Mouse (Mus musculus): ENCODE data around the gene Scrt2. TPM values are rescaled to one million over a fixed set of nuclear protein-coding genes. Genes with fewer than 3 reads are reported as not detected.
A peak's percentile ranks its signal among the peaks of the same experiment; 100 is the strongest.

The Scrt2 gene
- total RNA-seq, 2 experiments from 2014 or later = 7.8 to 8.5 TPM

DNA sequence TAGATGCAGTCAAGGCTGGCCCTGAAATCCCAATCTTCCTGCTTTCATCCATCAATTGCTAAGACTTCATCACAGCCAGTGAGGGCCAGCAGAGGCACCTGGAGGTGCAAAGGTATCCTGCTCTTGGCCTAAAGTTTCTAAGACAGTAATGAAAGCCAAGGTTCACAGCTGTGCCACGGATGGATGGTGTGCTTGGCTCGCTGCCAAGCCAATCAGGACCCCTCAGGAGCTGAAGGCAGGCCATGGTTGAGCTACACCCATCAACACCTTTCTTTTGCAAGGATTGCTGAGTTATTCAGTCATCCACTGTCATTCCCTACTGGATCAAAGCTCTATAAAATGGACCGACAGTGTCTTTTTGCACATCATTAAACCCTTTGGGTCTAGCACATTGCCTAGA, 18.2 kb downstream of the Scrt2 start:
- no peak for DNase-seq (ENCODE audit: extremely low spot score in 1 of 2, low spot score in 2 of 2)
- intact Hi-C loops (cut with DNase I) = loop anchor here (10.0 kb wide), 1 partner anchor 265 kb away; no protein-coding TSS in a partner anchor

DNA sequence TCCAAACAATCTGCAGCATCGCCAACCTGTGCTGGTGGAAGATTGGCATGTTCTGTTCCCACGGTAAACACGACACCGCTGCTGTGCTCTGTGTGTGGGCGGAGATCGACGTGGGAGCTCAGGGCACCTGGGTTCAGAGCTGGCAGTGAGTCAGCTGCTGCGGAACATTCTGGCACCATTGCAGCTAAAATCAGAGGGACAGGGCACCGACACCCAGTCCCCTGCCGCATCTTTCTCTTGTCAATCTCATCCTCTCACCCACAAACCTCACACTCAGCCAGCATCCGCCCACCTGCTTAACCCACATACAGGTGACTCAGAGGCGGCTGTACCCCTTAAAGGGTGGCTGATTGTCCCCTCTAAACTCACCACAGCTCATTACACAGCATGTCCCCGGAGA, 20.4 kb downstream of the Scrt2 start:
- intact Hi-C loops (cut with DNase I) = no loop called here
- no peak for DNase-seq (ENCODE audit: extremely low spot score in 1 of 2, low spot score in 2 of 2)

DNA sequence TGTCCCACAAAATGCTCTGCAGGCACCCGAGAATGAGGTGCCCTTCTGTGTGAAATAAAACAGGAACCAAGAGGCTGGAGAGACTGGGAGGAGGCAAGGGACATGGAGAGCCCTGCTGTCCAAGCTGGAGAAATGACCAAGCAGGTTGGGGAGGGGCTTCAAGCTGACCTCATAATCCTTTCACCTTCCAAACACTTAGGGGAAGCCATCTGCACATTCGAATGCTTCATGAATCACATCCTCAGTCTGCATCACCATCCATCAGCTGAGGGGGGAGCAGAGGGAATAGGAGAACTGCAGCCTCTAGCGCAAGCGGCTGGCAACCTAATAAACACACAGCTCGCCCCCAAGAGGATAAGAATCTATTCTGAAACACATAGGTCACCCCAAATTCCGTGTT, 21.0 kb downstream of the Scrt2 start:
- DNase-seq (ENCODE audit: extremely low spot score in 1 of 2, low spot score in 2 of 2) = no peak
- intact Hi-C loops (cut with DNase I) = no loop called here

DNA sequence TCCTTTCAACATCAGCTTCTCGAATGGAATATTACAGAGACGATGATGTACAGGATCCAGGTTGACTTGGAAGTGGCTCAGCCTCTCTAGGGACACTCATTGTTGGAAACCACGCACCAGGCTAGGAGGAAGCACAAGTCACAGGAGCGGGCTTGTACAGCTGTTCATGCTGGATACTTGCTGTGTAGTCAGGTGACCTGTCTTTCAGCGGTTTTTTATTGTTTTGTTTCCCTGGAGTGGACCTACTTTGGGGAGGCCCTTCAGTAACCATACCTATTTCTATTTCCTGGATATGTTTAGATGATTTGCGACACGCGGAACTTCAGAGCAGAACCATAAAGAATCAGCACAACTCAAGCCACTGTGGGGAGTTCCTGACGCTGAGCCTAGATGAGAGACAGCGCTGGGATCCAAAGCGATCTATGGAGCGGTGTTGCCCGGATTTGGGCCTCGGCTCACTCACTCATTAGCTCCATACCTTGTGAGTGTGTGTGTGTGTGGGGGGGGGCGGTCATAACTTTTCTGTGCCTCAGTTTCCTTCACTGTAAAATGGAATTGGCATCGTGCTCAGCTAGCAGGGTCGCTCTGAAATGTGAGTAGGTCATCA, 23.5 kb downstream of the Scrt2 start:
- no peak for DNase-seq (ENCODE audit: extremely low spot score in 1 of 2, low spot score in 2 of 2)
- intact Hi-C loops (cut with DNase I) = no loop called here

DNA sequence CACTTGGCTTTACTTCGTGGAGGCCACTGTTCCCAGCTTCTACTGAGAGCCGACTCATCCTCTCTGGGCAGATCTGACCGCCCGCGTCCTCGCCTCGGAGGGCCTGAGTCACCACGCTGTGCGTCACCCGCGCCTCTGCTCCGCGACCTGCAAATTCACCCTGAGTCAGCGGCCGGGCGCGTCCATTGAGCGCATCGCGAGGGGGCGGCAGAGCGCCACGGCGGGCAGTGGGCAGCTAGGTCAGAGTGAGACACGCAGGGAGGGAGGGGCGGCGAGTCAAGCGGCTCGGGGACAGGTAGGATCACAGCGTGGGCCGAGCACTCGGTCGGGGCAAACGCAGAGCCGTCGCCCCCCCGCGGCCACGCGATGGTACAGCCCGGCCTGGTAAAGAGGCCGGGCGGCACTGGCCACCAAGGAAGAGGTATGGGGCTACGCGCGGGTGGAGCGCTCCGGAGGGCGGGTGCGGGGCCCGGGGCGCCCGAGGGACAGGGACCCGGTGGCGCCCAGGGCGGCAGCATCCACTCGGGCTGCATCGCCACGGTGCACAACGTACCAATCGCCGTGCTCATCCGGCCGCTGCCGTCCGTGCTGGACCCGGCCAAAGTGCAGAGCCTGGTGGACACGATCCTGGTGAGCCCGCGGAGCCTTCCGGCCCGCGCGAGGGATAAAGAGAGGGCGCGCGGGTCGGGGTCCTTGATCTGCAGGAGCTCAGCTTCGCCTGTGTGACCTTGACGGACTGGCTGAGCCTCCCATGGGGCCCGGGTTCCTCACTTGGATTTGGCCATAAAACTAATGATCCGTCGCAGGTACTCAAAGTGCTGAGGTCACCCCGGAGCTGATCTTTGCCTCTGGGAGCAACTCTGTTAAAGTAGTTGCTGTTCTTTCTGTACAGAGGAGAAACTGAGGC, 24.2 kb downstream of the Scrt2 start, which contains the start of gene Srxn1:
Gene Srxn1 (plus strand): TSS at position 199 of the 907 bp plus-strand sequence.
- peak in 1 of 2 experiments; percentile 91 for DNase-seq (ENCODE audit: extremely low spot score in 1 of 2, low spot score in 2 of 2)

DNA sequence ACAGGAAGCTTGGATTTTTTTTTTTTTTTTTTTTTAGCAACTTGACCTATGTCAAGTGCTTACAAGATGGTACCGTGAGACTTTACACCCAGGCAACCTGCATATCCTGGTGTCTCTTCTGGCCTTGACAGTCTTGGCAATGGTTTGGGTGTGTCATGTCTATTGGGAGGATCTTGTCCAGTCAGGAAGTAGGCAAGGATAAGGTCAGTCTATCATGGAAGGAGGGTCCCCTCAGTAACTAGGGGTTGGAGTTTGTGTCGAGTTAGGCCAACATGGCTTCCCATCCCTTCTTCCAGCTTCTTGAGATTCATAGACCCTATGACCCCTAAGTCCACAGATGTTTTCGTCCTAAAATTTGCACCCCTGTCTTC, 24.9 kb downstream of the Scrt2 start:
- no peak for DNase-seq (ENCODE audit: extremely low spot score in 1 of 2, low spot score in 2 of 2)
- intact Hi-C loops (cut with DNase I) = no loop called here

More for the DNA sequence above, 24.2 kb downstream of the Scrt2 start, which contains the start of gene Srxn1:
- intact Hi-C loops (cut with DNase I) = no loop called here

DNA sequence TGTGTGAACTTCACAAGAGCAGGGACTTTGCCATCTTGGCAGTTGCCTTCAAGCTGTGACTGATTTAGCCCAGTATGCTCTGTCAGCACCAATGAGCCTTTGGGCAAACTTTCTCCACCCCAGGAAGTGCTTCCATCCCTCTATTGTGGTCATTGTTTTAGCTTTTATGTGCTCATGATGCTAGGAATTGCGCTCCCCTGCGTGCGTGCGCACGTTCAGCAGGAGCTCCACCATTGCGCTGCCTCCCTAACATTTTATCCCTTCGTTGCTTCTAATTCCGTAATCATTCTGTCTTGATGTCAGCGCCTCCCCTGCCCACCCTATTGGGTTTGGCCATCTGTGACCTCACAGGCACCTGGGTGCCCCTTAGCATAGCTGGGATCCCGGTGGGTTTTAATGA, 25.3 kb downstream of the Scrt2 start:
- intact Hi-C loops (cut with DNase I) = no loop called here
- no peak for DNase-seq (ENCODE audit: extremely low spot score in 1 of 2, low spot score in 2 of 2)

DNA sequence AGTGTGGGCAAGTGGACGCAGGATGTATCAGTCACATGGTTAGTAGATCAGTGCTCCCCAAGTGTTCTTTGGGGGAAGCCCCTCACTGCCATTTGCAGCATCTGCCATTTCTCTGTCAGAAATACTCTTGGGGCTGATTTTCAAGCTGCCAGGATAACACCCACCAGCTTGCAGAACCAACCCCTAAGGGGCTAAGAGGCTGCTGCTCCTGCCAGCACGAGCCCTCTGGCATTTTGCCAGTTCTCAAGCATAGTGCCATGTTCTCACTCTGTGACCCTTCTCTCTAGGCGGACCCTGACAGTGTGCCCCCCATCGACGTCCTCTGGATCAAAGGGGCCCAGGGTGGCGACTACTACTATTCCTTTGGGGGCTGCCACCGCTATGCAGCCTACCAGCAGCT, 27.4 kb downstream of the Scrt2 start:
- no peak for DNase-seq (ENCODE audit: extremely low spot score in 1 of 2, low spot score in 2 of 2)
- intact Hi-C loops (cut with DNase I) = no loop called here

DNA sequence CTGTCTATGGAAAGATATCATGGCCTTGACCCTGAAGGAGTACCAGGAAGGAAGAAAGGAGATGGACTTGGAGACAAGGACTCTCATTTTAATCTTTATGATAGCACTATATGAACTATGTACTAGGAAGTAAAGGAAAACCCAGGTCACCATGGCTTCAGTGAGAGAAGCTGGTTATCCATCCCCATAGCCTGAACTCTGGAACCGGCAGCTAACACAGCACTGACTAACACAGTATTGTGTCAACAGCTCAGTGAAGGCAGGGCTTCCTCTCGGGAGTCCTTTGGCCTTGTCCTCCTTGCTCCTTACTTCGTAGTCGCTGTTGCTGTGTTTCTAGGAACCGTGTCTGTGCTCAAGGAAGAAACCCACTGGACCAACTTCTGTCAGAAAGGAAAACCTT, 28.1 kb downstream of the Scrt2 start:
- DNase-seq (ENCODE audit: extremely low spot score in 1 of 2, low spot score in 2 of 2) = no peak
- intact Hi-C loops (cut with DNase I) = no loop called here

DNA sequence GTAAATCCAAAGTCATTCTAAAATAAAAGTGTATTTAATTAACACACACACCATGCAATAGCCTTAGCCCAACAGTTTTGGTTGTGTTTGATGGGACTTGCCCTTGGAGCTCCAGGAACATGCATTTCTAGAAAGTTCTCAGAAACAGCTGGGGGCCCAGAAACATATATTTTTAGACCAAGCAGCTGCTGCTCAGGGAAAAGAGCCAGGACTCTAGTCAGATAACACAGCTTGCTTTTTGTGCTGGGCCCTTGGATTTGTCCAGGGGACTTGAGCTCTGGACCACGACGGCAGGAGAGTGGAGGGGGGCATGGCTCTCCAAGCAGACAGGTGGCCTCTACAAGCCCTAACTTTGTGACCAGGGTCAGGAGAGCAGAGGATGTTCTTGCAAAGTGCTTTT, 30.0 kb downstream of the Scrt2 start:
- no peak for DNase-seq (ENCODE audit: extremely low spot score in 1 of 2, low spot score in 2 of 2)
- intact Hi-C loops (cut with DNase I) = no loop called here

DNA sequence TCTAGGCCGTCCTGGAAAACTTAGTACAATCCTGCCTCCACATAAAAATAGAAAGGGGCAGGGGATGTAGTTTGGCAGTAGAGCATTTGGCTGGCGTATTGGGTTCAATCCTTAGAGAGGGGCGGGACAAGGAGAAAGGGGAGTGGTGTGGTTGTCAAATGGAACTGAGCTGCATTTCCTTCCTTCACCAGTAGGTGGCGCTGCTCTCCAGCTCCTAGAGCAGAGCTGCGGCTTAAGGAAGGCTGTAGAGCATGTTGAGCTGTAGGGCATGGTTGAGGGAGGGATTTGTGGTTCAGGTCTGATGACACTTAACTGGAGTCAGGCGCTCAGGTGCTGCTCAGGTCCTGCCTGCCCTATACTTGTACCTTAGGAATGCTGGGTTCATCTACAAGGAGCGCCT, 30.6 kb downstream of the Scrt2 start:
- DNase-seq (ENCODE audit: extremely low spot score in 1 of 2, low spot score in 2 of 2) = peak; percentile 86 to 90
- intact Hi-C loops (cut with DNase I) = loop anchor here (2.0 kb wide), 1 partner anchor 85 kb away; no protein-coding TSS in a partner anchor

DNA sequence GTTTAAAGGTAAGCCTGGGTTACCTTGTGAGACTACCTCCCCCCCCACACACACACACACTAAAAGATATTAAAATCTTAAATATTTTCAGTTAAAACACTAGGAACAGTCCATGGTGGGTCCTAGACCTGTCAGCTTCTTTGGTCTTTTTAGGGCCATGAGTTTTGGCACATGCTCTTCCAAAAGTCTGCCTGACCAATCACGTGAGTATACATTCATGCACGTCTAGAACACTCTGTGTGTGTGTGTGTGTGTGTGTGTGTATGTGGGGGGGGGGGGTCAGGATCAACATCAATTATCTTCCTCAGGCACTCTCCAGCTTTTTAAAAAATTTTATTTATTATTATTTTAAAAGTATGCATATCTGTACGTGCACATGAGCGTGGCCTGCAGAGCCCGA, 31.2 kb downstream of the Scrt2 start:
- intact Hi-C loops (cut with DNase I) = loop anchor here (2.0 kb wide), 1 partner anchor 84 kb away; no protein-coding TSS in a partner anchor
- DNase-seq (ENCODE audit: extremely low spot score in 1 of 2, low spot score in 2 of 2) = no peak

DNA sequence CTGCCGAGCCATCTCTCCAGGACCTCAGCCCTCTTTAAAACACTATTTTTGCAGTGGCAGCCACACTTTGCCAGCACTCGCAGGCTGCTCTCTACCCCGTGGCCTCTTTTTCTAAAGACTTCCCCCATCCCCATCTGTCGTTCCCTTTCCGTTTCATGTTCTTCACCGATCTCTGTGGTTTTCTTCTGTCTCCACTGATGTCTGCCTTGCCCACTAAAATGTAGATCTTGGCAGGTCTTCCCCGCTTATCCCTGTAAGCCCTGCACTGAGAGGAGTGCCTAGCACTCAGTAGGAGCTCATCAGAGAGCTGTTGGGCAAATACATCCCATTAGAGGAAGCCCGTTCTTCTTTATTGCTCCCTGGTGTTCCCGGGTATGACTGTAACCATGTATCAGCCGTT, 31.6 kb downstream of the Scrt2 start:
- intact Hi-C loops (cut with DNase I) = loop anchor here (2.0 kb wide), 1 partner anchor 84 kb away; no protein-coding TSS in a partner anchor
- no peak for DNase-seq (ENCODE audit: extremely low spot score in 1 of 2, low spot score in 2 of 2)

DNA sequence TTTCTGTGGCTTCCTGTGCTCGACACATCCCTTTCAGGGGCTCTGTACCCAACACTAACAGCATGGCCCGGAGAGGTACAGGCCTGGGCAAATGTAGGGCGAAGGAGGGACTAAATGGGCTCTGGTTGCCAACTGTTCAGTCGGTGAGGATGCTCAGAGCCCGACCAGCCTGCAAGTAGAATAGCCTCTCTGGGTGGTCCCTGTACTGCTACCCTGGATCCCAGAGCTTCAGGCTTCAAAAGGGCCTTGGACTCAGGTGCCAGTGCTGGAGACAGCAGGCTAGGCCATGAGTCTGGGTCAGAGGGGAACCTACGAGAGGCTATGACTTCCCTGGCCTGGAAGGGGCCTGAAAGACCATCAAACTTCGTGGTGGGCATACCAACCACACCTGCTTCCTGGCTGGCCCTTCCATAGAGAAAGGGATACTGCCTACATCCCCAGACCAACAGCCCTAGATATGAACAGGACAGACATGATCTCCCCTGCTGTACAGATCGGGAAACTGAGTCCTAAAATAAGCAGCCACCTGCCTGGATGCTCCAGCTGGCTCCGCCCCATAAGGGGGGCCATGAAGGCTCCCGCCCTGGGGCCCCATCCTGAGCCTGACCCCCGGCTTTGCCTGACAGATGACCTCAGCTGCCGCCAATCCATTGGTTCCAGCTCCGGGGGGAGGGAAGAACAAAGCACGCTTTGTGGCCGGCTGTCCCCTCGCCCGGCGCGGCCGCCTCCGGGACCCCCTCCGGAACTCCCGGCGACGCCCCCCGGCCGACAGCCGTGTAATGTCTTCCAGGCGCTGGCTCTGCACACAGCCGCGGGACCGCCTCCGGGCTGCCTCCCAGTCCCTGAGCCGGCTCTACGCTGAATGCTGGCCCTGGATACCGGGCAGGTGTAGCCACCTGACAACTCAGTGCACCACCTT, 33.0 kb downstream of the Scrt2 start:
- DNase-seq (ENCODE audit: extremely low spot score in 1 of 2, low spot score in 2 of 2) = peak in 1 of 2 experiments; percentile 61
- intact Hi-C loops (cut with DNase I) = no loop called here

DNA sequence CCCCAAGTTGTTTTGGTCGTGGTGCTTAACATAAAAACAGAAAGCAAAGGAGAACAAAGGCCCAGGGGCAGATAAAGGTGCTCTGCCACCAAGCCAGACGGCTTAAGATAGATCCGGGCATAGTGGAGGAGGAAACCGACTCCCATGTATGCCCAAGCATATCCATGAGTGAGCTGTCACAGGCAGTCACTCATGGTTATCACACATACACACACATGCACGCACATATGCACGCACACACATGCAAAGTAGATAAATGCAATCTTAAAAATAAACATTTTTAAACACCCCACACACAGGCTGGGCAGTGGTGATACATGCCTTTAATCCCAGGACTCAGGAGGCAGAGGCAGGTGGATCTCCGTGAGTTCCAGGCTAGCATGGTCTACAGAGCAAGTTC, 36.4 kb downstream of the Scrt2 start:
- intact Hi-C loops (cut with DNase I) = no loop called here
- no peak for DNase-seq (ENCODE audit: extremely low spot score in 1 of 2, low spot score in 2 of 2)

DNA sequence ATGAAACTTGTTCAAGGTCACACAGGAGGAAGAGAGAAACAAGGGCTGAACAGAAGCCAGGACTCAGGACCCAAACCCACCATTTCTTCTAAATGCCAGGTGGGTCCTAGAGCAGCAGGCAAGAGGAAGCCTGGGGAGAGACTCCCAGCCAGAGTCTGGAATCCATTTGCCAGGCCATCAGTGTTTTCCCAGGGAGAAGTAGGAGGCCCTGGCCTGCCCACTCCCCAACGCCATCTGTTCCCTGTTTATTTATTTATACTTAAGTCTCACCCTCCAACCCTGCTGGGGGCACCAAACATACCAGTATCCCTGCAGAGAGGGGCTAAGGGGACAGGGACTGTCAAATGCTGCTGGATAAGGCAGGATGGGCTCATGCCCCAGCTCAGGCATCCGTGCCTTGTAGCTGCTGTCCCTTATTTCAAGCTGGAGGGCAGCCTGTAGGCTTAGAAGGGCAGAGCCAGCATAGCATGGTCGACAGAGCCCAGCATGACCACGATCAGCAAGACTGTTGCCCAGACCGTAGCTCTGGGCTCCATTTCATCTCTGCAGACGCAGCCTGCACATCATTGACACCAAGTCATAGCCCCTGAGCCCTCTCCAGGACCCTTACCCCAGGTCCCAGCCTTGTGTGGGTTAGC, 38.0 kb downstream of the Scrt2 start:
- DNase-seq (ENCODE audit: extremely low spot score in 1 of 2, low spot score in 2 of 2) = no peak
- intact Hi-C loops (cut with DNase I) = no loop called here

DNA sequence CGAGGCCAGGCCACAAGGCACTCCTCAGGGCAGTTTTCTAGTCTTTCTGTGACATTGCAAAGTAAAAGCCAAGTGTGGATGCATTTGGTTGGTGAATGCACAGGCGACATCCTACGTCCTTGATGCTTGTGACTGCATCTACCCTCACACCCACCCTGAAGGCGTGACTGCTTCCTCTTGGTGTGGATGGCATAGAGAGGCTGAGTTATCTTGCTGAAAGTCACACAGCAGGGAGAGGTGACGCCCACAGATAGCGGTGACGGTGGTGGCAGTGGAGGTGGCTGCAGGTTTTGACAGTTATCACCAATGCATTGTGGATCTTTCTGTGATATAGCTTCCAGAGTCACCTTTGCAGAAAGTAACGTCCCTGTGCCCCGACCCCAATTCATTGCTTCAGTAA, 41.6 kb downstream of the Scrt2 start:
- DNase-seq (ENCODE audit: extremely low spot score in 1 of 2, low spot score in 2 of 2) = no peak
- intact Hi-C loops (cut with DNase I) = no loop called here

DNA sequence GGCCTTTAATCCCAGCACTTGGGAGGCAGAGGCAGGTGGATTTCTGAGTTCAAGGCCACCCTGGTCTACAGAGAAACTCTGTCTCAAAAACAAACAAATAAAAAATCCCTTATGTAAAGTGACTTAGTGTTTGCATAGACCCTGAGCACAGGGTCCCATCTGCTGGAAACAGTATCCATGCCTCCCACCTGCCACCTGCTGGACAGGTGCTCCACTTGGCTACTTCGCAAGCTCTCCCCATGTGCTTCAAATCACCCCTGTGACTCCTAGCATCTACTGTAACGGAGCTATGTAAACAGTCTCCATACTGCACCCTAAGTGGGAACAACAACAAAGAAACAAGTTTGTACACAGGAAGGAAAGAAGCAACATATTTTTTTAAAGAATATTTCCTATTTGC, 47.3 kb downstream of the Scrt2 start:
- intact Hi-C loops (cut with DNase I) = no loop called here
- DNase-seq (ENCODE audit: extremely low spot score in 1 of 2, low spot score in 2 of 2) = no peak

DNA sequence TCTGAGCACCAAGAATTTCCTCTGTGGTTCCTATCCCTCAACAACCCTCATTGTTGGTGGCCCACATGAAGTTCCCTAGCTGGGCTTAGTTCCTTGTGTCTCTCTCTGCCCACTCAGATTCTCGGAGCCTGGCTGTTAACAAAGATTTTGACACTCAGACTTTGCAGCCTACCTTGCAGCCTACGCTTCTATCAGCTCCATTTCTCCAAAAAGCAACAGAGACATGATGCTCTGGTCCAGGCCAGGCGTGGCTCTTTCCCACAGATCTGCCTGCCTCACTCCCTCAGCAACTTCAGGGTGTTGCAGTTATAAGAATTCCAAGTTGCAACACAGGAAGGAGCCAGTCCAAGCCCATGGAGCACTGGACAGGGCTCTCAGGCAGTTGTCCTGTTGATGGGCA, 48.4 kb downstream of the Scrt2 start:
- DNase-seq (ENCODE audit: extremely low spot score in 1 of 2, low spot score in 2 of 2) = no peak
- intact Hi-C loops (cut with DNase I) = no loop called here

Data from left cerebral cortex, postnatal 10 days (tissue).